Mouse (Mus musculus) intestine, embryonic 15.5 days (tissue): Measurements from ENCODE around the gene Gm45713. TPM values are rescaled to one million over a fixed set of nuclear protein-coding genes. Genes with fewer than 3 reads are reported as not detected.
"Not testable (repeated sequence)": the region's sequence is repeated elsewhere in the genome, so short reads cannot be mapped to it uniquely, and the experiment has no call there.

ENCODE experiments used
- ATAC-seq: fragments of 200-750 bp; cut with Nextera tagmentation; 2 replicates; pipeline ENCODE4 v1.8.0; 2017; ENCODE audit warnings: moderate TSS enrichment, moderate library complexity
- H3K27ac ChIP-seq: fragments of 300-500 bp; sonication (generic); 2 replicates; pipeline ENCODE4 v1.5.1; 2015; ENCODE audit warnings: mild to moderate bottlenecking, inconsistent platforms
- H3K27me3 ChIP-seq: fragments of 300-500 bp; sonication (generic); replicated peaks from 2 replicates; pipeline ENCODE4 v1.6.1; 2015; ENCODE audit warnings: inconsistent platforms
- H3K36me3 ChIP-seq: fragments of 300-500 bp; sonication (generic); 2 replicates; pipeline ENCODE4 v1.6.1; 2015; ENCODE audit warnings: inconsistent platforms
- H3K4me1 ChIP-seq: fragments of 300-500 bp; sonication (generic); replicated peaks from 2 replicates; pipeline ENCODE4 v1.6.1; 2015; ENCODE audit warnings: inconsistent platforms
- H3K4me2 ChIP-seq: fragments of 300-500 bp; sonication (generic); replicated peaks from 2 replicates; pipeline ENCODE4 v1.6.1; 2015; ENCODE audit warnings: mild to moderate bottlenecking, inconsistent platforms
- H3K4me3 ChIP-seq: fragments of 300-500 bp; sonication (generic); replicated peaks from 2 replicates; pipeline ENCODE4 v1.5.1; 2015; ENCODE audit warnings: inconsistent platforms
- H3K9ac ChIP-seq: fragments of 300-500 bp; sonication (generic); 2 replicates; pipeline ENCODE4 v1.6.1; 2015; ENCODE audit warnings: inconsistent platforms
- H3K9me3 ChIP-seq: fragments of 300-500 bp; sonication (generic); 2 replicates; pipeline ENCODE4 v1.6.1; 2016; ENCODE audit warnings: inconsistent platforms
- WGBS: fragments of 180-500 bp; shearing (Covaris S2); methylation state at CpG from one replicate; pipeline ENCODE4 v1.1.7; 2015; 5-methylcytosine and 5-hydroxymethylcytosine counted together
- polyA plus RNA-seq: library from polyadenylated mRNA; unstranded; fragments of >200 nt; fragmentation: Nextera tagmentation; extraction: Ambion mirVana; gene quantifications from 2 replicates; pipeline ENCODE4 v1.2.1, GENCODE M21; 2015

The Gm45713 gene
- polyA plus RNA-seq, 1 experiment from 2014 or later, result 0.24 TPM

DNA sequence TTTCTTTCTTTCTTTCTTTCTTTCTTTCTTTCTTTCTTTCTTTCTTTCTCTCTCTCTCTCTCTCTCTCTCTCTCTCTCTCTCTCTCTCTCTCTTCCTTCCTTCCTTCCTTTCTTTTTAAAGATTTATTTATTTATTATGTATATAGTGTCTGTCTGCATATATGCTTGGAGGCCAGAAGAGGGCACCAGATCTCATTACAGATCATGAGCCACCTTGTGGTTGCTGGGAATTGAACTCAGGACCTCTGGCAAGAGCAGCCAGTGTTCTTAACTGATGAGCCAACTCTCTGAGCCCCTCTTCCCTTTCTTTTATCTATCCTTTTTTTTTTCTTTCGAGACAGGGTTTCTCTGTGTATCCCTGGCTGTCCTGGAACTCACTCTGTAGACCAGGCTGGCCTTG, 37.7 kb upstream of the Gm45713 start:
- H3K4me1 ChIP-seq, ATAC-seq, H3K27ac ChIP-seq, H3K4me2 ChIP-seq, H3K36me3 ChIP-seq, H3K4me3 ChIP-seq, H3K9ac ChIP-seq, H3K9me3 ChIP-seq: not testable (repeated sequence)
- WGBS, result 61% methylated on average over 1 of the region's 1 CpGs
- H3K27me3 ChIP-seq, result peaks cover 85% of the 10 kb centered on the region

DNA sequence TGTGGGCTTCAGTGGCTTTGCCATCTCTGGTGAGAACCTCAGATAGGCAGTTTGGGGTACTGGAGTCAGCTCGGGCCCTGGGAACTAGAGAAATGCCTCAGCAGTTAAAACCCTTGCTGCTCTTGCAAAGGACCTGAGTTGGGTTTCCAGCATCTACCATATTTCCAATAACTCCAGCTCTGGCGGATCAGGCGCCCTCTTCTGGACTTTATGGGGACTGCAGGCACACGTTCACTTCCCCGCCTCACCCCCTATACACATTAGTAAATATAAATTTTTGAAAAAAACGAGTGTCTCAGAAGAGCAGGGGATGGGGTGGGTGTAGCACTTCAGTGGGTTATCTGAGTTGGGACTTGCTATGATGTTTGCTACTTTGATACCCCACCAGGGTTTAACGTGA, 36.9 kb upstream of the Gm45713 start:
- no peak for ATAC-seq
- 54% methylated on average over 7 of the region's 7 CpGs for WGBS

DNA sequence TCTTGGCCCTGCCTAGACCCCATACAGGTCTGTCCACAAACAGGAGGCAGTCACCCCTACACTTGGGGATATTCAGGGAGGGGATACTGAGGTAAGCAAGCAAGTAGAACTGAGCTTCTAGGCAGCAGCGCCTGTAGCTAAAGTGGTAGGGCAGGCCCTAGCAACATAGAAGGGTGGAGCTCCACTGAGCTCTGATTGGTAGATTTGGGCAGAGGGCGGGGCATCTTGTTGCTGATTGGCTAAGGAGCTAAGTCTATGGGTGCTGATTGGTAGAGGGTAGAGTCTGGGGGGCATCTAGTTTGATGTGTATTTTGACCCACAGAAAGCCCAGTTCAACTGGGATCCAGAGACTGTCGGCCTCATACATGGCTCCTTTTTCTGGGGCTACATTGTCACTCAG, 33.5 kb upstream of the Gm45713 start:
- ATAC-seq, result no peak
- peaks cover 82% of the 10 kb centered on the region for H3K27me3 ChIP-seq

More for the DNA sequence above, 36.9 kb upstream of the Gm45713 start:
- Histone ChIP-seq H3K27me3 (peaks cover 85% of the 10 kb centered on the region), H3K27ac (no peak overlapping the region), H3K4me2 (no peak overlapping the region), H3K9ac (no peak overlapping the region), H3K36me3 (no peaks in the 10 kb centered on the region), H3K9me3 (peaks cover 5% of the 10 kb centered on the region; the same call in 1 of the 2 replicates), H3K4me1 (peaks cover 10% of the 10 kb centered on the region; the same call in 1 of the 2 replicates), H3K4me3 (no peak overlapping the region)

DNA sequence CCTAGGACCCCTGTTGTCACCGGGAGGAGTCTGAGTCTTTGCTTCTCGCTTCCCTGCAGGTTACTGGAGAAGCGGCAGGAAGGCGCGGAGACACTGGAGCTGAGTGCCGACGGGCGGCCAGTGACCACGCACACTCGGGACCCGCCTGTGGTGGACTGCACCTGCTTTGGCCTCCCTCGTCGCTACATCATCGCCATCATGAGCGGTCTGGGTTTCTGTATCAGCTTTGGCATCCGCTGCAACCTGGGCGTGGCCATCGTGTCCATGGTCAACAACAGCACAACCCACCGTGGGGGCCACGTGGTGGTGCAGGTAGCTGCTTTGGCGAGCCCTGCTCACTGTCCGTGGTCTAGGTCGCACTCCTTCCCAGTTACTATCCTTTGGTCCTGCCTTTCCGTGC, 32.6 kb upstream of the Gm45713 start:
- Histone ChIP-seq H3K4me1 (peaks cover 5% of the 10 kb centered on the region), H3K27me3 (peaks cover 83% of the 10 kb centered on the region), H3K9me3 (peaks cover 5% of the 10 kb centered on the region; the same call in 1 of the 2 replicates), H3K36me3 (no peaks in the 10 kb centered on the region), H3K9ac (no peak overlapping the region), H3K4me2 (no peak overlapping the region), H3K27ac (no peak overlapping the region), H3K4me3 (no peak overlapping the region)
- WGBS, result 8% methylated on average over 24 of the region's 24 CpGs
- no peak for ATAC-seq

More for the DNA sequence above, 33.5 kb upstream of the Gm45713 start:
- Histone ChIP-seq H3K27ac (no peak overlapping the region), H3K9me3 (peaks cover 5% of the 10 kb centered on the region; the same call in 1 of the 2 replicates), H3K4me3 (no peak overlapping the region), H3K4me1 (no peaks in the 10 kb centered on the region), H3K36me3 (no peaks in the 10 kb centered on the region), H3K4me2 (no peak overlapping the region), H3K9ac (no peak overlapping the region)
- WGBS, result 91% methylated on average over 3 of the region's 3 CpGs

DNA sequence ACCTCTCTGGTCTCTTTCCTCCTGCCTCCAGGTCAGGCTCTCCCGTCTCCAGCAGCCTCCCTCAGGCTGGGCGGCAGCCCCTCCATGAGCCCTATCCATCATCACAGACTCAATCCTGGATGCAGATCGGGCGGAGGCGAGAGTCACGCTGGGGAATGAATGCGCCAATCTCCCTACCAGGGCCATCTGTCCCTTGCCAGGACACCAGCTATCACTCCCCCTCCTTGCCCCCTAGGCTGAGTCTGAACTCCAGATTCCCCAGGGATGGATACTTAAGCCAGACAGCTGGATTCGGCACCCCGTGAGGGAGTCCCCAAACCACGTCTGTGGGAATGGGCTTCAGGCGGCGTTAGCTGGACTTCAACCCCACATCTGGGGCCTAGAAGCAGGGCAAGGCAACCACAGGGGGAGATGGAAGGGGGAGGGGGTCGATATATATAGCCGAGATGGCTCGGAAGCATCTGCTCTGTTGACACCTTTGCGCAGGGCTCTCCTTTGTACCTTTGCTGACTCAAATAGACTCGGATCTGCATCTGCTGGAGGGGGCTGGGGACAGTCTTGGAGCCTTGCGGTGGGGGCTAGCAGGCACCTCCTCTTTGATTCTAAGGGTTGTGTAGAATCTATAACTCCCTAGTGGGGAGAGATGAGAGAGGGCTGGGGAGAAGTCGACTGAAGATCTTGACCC, 31.9 kb upstream of the Gm45713 start:
- Histone ChIP-seq H3K9me3 (peaks cover 5% of the 10 kb centered on the region; the same call in 1 of the 2 replicates), H3K4me3 (no peak overlapping the region), H3K27ac (no peak overlapping the region), H3K9ac (no peak overlapping the region), H3K27me3 (peaks cover 86% of the 10 kb centered on the region), H3K4me1 (peaks cover 7% of the 10 kb centered on the region), H3K36me3 (no peaks in the 10 kb centered on the region), H3K4me2 (no peak overlapping the region)
- ATAC-seq, result no peak
- 4% methylated on average over 19 of the region's 19 CpGs for WGBS

DNA sequence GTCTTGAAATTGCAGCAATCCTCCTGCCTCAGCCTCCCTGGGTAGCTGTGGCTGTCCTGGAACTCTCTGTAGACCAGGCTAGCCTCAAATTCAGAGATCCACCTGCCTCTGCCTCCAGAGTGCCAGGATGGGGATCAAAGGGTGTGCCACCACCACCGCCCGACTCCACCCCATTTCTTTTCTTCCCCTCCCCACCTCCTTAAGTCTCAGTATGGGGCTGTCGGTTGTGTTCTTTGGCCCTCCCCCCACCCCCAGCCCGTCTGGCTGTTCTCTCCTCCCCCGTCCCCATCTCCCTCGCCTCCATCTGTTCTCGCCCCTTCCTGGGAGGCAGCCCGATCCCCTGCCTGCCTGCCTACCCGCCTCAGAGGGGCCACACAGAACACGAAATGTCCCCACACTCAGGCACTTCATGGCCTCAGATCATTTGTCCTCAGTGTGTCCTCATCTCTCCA, 30.9 kb upstream of the Gm45713 start:
- peaks cover 5% of the 10 kb centered on the region; the same call in 1 of the 2 replicates for H3K9me3 ChIP-seq
- no peak overlapping the region for H3K9ac ChIP-seq
- H3K4me3 ChIP-seq, result no peak overlapping the region
- ATAC-seq, result no peak
- H3K27me3 ChIP-seq, result peaks cover 85% of the 10 kb centered on the region
- peaks cover 7% of the 10 kb centered on the region for H3K4me1 ChIP-seq
- H3K4me2 ChIP-seq, result no peak overlapping the region
- WGBS, result 27% methylated on average over 10 of the region's 10 CpGs
- H3K36me3 ChIP-seq, result no peaks in the 10 kb centered on the region
- no peak overlapping the region for H3K27ac ChIP-seq

DNA sequence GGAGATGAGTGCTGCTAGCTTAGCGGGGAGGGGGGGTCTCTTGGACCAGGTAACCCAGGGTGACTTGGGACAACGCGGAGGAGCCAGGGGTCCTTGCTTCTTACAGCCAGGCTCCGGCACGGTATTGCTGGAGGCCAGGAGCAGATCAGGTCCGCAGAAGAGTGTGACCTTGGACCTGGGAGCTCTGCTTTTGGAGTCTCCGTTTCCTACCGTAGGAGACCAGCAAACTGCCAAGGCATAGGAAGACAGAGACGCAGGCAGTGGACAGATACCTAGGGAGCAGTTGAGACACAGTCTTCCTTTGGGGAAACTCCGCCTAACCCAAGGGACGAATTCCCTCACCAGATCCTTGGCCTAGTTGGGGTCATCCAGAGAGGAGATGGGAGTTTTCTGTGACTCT, 29.7 kb upstream of the Gm45713 start:
- H3K4me3 ChIP-seq, result no peak overlapping the region
- H3K36me3 ChIP-seq, result no peaks in the 10 kb centered on the region; the same call in 1 of the 2 replicates
- no peak overlapping the region for H3K9ac ChIP-seq
- peaks cover 5% of the 10 kb centered on the region; the same call in 1 of the 2 replicates for H3K9me3 ChIP-seq
- no peak overlapping the region for H3K4me2 ChIP-seq
- no peak overlapping the region for H3K27ac ChIP-seq
- H3K4me1 ChIP-seq, result peaks cover 7% of the 10 kb centered on the region
- ATAC-seq, result no peak
- peaks cover 76% of the 10 kb centered on the region for H3K27me3 ChIP-seq
- WGBS, result 51% methylated on average over 11 of the region's 11 CpGs

DNA sequence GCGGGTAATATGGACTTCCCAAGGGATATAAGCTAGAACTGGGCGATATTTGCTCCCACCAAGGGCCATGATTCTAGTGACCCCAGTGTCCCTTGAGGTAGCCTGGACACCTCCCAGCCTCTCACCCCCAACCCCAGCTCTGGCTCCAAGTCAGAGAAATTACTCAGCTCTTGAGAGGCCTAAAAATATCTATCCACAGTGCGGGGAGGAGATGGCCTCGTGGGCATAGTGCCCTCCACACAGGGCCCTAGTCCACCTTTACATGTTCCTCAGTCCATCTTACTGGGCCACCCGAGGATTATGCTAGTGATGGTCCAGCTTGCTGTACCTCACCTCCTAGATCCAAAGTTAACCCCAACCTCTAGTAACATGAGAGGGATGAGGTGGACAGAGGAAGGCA, 28.8 kb upstream of the Gm45713 start:
- Histone ChIP-seq H3K9ac (no peak overlapping the region), H3K36me3 (no peaks in the 10 kb centered on the region; the same call in 1 of the 2 replicates), H3K4me1 (peaks cover 7% of the 10 kb centered on the region), H3K4me2 (no peak overlapping the region), H3K9me3 (peaks cover 5% of the 10 kb centered on the region; the same call in 1 of the 2 replicates), H3K4me3 (no peak overlapping the region), H3K27ac (no peak overlapping the region), H3K27me3 (peaks cover 73% of the 10 kb centered on the region)
- ATAC-seq, result no peak
- WGBS, result 64% methylated on average over 5 of the region's 5 CpGs

DNA sequence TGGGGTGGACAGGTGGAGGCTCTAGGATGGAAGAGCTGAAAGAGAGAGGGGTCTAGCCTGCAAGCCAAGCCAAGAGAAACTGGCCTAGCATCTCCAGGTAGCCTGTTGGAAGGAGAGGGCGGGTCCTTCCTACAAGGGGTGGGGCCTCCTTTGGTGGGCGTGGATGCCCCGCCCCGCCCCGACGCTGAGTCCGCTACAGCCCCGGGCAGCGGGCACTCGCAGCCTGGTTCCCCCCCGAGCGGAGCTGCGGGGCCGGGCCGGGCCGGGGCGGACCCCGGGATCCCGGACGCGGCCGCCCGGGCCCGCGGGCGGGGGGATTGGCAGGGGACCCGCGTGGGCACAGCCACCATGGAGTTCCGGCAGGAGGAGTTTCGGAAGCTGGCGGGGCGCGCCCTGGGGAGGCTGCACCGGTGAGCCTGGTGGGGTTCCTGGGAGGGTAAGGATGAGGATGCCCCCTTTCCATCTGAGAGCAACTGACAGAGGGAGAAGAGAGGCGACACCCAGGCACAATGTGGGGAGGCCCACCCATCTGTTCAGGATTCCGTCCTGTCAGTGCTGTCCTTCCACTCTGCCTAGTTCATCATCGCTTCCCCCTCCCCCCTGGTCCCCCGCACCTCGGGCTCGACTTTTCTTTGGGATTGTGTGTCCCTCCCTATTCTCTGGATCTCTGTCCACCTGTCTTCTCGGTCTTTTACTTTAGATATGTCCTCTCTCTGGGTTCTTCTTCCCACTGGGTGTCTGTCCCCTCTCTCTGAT, 27.9 kb upstream of the Gm45713 start, which contains the start of gene Slc17a7:
Gene Slc17a7 (plus strand): TSS at position 215 of the 756 bp plus-strand sequence.
- peaks cover 64% of the 10 kb centered on the region for H3K27me3 ChIP-seq
- H3K9ac ChIP-seq, result peak within 1 kb of the TSS; percentile 50
- H3K4me2 ChIP-seq, result peak within 1 kb of the TSS; percentile 95
- H3K9me3 ChIP-seq, result no peaks in the 10 kb centered on the region
- no peaks in the 10 kb centered on the region; the same call in 1 of the 2 replicates for H3K36me3 ChIP-seq
- peak within 1 kb of the TSS; percentile 47 for H3K4me3 ChIP-seq
- peaks cover 7% of the 10 kb centered on the region for H3K4me1 ChIP-seq
- ATAC-seq, result peak; percentile 55; the same call in 1 of the 2 replicates
- no peak within 1 kb of the TSS for H3K27ac ChIP-seq
- WGBS, result under 1% methylated on average over 37 of the region's 41 CpGs

DNA sequence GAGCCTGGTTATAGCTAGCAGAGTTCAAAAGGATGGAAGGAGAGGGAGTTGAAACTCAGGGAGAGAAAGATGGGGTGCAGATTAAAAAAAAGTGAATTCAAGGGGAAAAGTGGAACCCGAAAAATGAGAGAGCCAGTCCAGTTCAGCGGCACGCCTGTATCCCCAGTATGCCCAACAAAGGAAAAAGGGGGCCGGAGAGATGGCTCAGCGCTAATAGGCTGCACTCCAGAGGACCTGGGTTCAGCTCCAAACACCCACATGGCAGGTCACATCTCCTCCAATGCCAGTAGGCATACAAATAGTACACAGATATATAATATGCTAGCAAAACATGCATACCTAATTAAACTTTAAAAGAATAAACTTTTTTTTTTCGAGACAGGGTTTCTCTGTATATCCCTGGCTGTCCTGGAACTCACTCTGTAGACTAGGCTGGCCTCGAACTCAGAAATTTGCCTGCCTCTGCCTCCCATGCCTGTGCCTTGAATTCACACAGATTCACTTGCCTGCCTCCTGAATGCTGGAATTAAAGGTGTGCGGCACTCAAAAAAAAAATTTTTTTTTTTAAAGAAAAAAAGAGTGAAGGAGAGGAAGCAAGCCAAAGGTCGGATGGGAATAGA, 27.1 kb upstream of the Gm45713 start:
- no peak overlapping the region for H3K9ac ChIP-seq
- H3K4me1 ChIP-seq, result peaks cover 7% of the 10 kb centered on the region
- no peak overlapping the region; the same call in 1 of the 2 replicates for H3K4me3 ChIP-seq
- no peaks in the 10 kb centered on the region for H3K9me3 ChIP-seq
- H3K36me3 ChIP-seq, result peaks cover 3% of the 10 kb centered on the region; the same call in 1 of the 2 replicates
- 75% methylated on average over 9 of the region's 9 CpGs for WGBS
- peak overlapping the region; percentile 95; the same call in 1 of the 2 replicates for H3K4me2 ChIP-seq
- no peak for ATAC-seq
- H3K27me3 ChIP-seq, result peaks cover 56% of the 10 kb centered on the region
- no peak overlapping the region for H3K27ac ChIP-seq

DNA sequence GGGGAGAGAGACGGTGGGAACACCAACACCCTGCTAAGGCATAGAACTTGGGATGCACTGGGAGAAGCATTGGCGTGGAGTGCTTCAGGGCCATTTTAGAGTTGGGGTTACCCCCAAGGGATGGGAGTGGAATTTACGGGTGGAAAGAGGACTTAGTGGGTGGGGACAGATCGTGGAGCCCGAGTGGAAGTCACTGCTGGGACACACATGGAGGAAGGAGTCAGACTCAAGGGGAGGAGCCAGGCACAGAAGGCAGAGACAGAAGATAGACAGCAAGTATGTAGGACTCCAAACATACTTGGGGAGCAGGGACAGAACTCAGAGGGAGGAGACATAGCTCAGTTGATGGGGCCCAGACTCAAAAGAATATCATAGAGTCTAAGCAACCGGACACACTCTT, 26.5 kb upstream of the Gm45713 start:
- Histone ChIP-seq H3K4me2 (peak overlapping the region; percentile 95), H3K9ac (no peak overlapping the region; the same call in 1 of the 2 replicates), H3K27me3 (peaks cover 51% of the 10 kb centered on the region), H3K36me3 (peaks cover 5% of the 10 kb centered on the region; the same call in 1 of the 2 replicates), H3K4me1 (peaks cover 7% of the 10 kb centered on the region), H3K27ac (no peak overlapping the region), H3K9me3 (no peaks in the 10 kb centered on the region), H3K4me3 (peak overlapping the region; percentile 46)
- ATAC-seq, result no peak; the same call in 1 of the 2 replicates
- WGBS, result 26% methylated on average over 6 of the region's 6 CpGs
